Mouse (Mus musculus) ES-E14 (cell line): Measurements from ENCODE around the gene Camsap2. TPM values are rescaled to one million over a fixed set of nuclear protein-coding genes. Genes with fewer than 3 reads are reported as not detected.

ENCODE experiments used
- DNase-seq: peaks from one replicate; pipeline ENCODE4 v3.0.0-alpha.2; 2013; ENCODE audit warnings: low read depth, low spot score
- H3K27ac ChIP-seq: 2 replicates; pipeline ENCODE4 v1.5.1; 2012; ENCODE audit warnings: low read depth, mild to moderate bottlenecking, low read length, moderate library complexity, mixed read lengths; ENCODE audit not compliant: poor library complexity, insufficient read depth, severe bottlenecking
- H3K36me3 ChIP-seq: 2 replicates; pipeline ENCODE4 v1.6.1; 2012; ENCODE audit warnings: mild to moderate bottlenecking, low read length, moderate library complexity, mixed read lengths; ENCODE audit not compliant: control insufficient read depth, poor library complexity, insufficient read depth, severe bottlenecking
- H3K4me1 ChIP-seq, 2 experiments: fragments of 150-350 bp in 1 of 2; sonication (generic) in 1 of 2; 2 replicates each; pipeline ENCODE4 v1.6.1; 2012; ENCODE audit warnings: low read length in 2 of 2, mild to moderate bottlenecking in 1 of 2, mixed read lengths in 1 of 2; ENCODE audit not compliant: control insufficient read depth in 2 of 2, insufficient read depth in 2 of 2, poor library complexity in 1 of 2
- H3K4me3 ChIP-seq, 2 experiments: fragments of 150-350 bp in 1 of 2; sonication (generic) in 1 of 2; 2 replicates each; pipeline ENCODE4 v1.5.1; 2012; ENCODE audit warnings: low read length in 2 of 2, low read depth in 1 of 2, mild to moderate bottlenecking in 1 of 2, mixed read lengths in 1 of 2; ENCODE audit not compliant: insufficient read depth in 1 of 2, poor library complexity in 1 of 2, severe bottlenecking in 1 of 2
- H3K9ac ChIP-seq: 2 replicates; pipeline ENCODE4 v1.6.1; 2012; ENCODE audit warnings: low read depth, mild to moderate bottlenecking, low read length, mixed read lengths; ENCODE audit not compliant: poor library complexity, insufficient read depth, severe bottlenecking
- H3K9me3 ChIP-seq: fragments of 150-350 bp; sonication (generic); 2 replicates; pipeline ENCODE4 v1.6.1; 2012; ENCODE audit warnings: low read depth, mild to moderate bottlenecking, low read length; ENCODE audit not compliant: control insufficient read depth, insufficient read depth
- CHD2 ChIP-seq: IDR thresholded peaks from 2 replicates; pipeline ENCODE4 v1.6.1; 2014; ENCODE audit warnings: mild to moderate bottlenecking, low read depth, low read length, inconsistent platforms
- HCFC1 ChIP-seq: IDR thresholded peaks from 2 replicates; pipeline ENCODE4 v1.6.1; 2012; ENCODE audit warnings: low read length, inconsistent platforms, borderline replicate concordance; ENCODE audit not compliant: insufficient read depth
- MAFK ChIP-seq: IDR thresholded peaks from 2 replicates; pipeline ENCODE4 v1.6.1; 2014; ENCODE audit warnings: mild to moderate bottlenecking, low read depth, low read length, inconsistent platforms; ENCODE audit not compliant: insufficient read depth
- ZC3H11A ChIP-seq: IDR thresholded peaks from 2 replicates; pipeline ENCODE4 v1.6.1; 2012; ENCODE audit warnings: low read depth, mild to moderate bottlenecking, inconsistent platforms, low read length, borderline replicate concordance
- ZNF384 ChIP-seq: IDR thresholded peaks from 2 replicates; pipeline ENCODE4 v1.6.1; 2012; ENCODE audit warnings: low read depth, low read length, inconsistent platforms
- in situ Hi-C, 2 experiments: fragments of 600-800 bp; cut with MboI; formaldehyde crosslinking; loops; one replicate each; pipeline ENCODE4 v1.15.1; 2025; ENCODE audit warnings: low sequenced_read_pairs in 2 of 2, inconsistent platforms in 1 of 2; ENCODE audit not compliant: unreplicated experiment in 2 of 2
- total RNA-seq: library from RNA; depleted of rRNA; stranded (reverse); fragments of 300-350 nt; gene quantifications from 2 replicates; pipeline ENCODE4 v1.2.3, GENCODE M21; 2012

The Camsap2 gene
- total RNA-seq, 1 experiment: 20.3 TPM

DNA sequence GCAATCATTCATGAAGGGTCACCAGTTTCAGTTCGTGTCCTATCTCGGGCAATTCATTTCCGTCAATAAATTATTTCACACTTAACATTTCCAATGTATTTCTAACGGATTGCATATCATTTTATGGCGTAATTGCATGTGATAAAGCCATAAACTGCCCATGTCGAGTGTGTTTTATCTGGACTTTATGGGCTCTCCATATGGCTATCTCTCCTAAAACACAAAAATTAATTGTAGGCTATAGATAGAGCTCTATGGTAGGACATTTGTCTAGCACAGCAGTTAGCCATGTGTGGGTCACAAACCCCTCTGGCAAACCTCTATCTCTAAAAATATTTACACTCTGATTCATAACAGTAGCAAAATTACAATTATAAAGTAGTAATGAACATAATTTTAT, 15.0 kb upstream of the Camsap2 start:
- TF ChIP-seq CHD2: no peak
- TF ChIP-seq ZC3H11A: no peak
- no peak for TF ChIP-seq ZNF384
- no peak for TF ChIP-seq HCFC1
- TF ChIP-seq MAFK: no peak
- Histone ChIP-seq H3K4me3 (no peak overlapping the region), H3K27ac (no peak overlapping the region), H3K9me3 (no peaks in the 10 kb centered on the region), H3K4me1 (no peaks in the 10 kb centered on the region), H3K36me3 (no peaks in the 10 kb centered on the region), H3K9ac (no peak overlapping the region)
- no peak for DNase-seq
- in situ Hi-C loops: no loop called here

GRCm38 (mm10) chr1:136358841-136359360, 13.0 kb upstream of the Camsap2 start:
- Histone ChIP-seq H3K4me1 (no peaks in the 10 kb centered on the region), H3K27ac (no peak overlapping the region), H3K36me3 (no peaks in the 10 kb centered on the region), H3K9me3 (no peaks in the 10 kb centered on the region), H3K4me3 (no peak overlapping the region), H3K9ac (no peak overlapping the region)
- no peak for TF ChIP-seq HCFC1
- TF ChIP-seq ZNF384: no peak
- in situ Hi-C loops: no loop called here
- no peak for DNase-seq

DNA sequence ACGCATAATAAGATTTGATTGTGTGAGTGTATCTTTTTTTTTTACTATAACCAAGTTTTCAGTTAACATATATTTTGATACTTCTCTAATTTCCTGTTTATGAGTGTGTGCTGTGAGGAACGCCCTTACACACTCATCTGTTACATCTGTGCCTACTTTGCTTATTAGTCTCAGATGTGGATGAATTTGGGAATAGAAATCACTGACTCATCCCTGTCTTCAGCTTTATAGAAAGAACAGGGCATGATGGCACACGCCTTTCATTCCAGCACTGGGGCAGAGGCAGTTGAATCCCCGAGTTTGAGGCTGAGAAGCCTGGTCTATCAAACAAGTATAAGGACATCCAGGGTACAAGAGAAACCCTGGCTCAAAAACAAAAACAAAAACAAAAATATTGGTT, 9.7 kb upstream of the Camsap2 start:
- Histone ChIP-seq H3K36me3 (no peaks in the 10 kb centered on the region), H3K27ac (no peak overlapping the region), H3K4me1 (no peaks in the 10 kb centered on the region), H3K9ac (no peak overlapping the region), H3K4me3 (no peak overlapping the region), H3K9me3 (no peaks in the 10 kb centered on the region)
- no peak for TF ChIP-seq CHD2
- TF ChIP-seq ZC3H11A: no peak
- TF ChIP-seq MAFK: no peak
- no peak for TF ChIP-seq HCFC1
- no peak for TF ChIP-seq ZNF384
- in situ Hi-C loops: no loop called here
- no peak for DNase-seq

GRCm38 (mm10) chr1:136350699-136351200, 4.8 kb upstream of the Camsap2 start:
- H3K4me1 ChIP-seq: no peaks in the 10 kb centered on the region
- H3K36me3 ChIP-seq: no peaks in the 10 kb centered on the region
- no peak overlapping the region for H3K27ac ChIP-seq
- H3K9me3 ChIP-seq: no peaks in the 10 kb centered on the region
- no peak overlapping the region for H3K9ac ChIP-seq
- in situ Hi-C loops: no loop called here
- no peak for DNase-seq
- H3K4me3 ChIP-seq: no peak overlapping the region
- no peak for TF ChIP-seq HCFC1
- no peak for TF ChIP-seq CHD2
- no peak for TF ChIP-seq MAFK
- TF ChIP-seq ZNF384: no peak
- no peak for TF ChIP-seq ZC3H11A

- no peak for TF ChIP-seq ZNF384
- no peak for TF ChIP-seq MAFK
- TF ChIP-seq ZC3H11A: no peak
- no peak for TF ChIP-seq HCFC1
- TF ChIP-seq CHD2: no peak
- no peaks in the 10 kb centered on the region for H3K36me3 ChIP-seq
- in situ Hi-C loops: no loop called here
Observed at GRCm38 (mm10) chr1:136348137-136348536, 2.2 kb upstream of the Camsap2 start.

More at GRCm38 (mm10) chr1:136348137-136348536, 2.2 kb upstream of the Camsap2 start:
- DNase-seq: no peak
- peaks cover 0 to 2% of the 10 kb centered on the region in 2 experiments; a peak in 1 of 4 replicates for H3K4me1 ChIP-seq
- no peak overlapping the region for H3K27ac ChIP-seq
- H3K4me3 ChIP-seq: no peak overlapping the region
- H3K9ac ChIP-seq: no peak overlapping the region
- no peaks in the 10 kb centered on the region for H3K9me3 ChIP-seq
